Mouse (Mus musculus): Measurements from ENCODE around the gene Epb41l2.

The Epb41l2 gene

GRCm38 (mm10) chr10:25499323-25500071, 139.9 kb downstream of the Epb41l2 start:
- peak; percentile 22 for DNase-seq (ENCODE audit: low spot score)

GRCm38 (mm10) chr10:25503250-25503649, 143.7 kb downstream of the Epb41l2 start:
- no peak for DNase-seq (ENCODE audit: low spot score)

GRCm38 (mm10) chr10:25513821-25514220, 154.2 kb downstream of the Epb41l2 start:
- DNase-seq (ENCODE audit: low spot score): no peak

- no peak for DNase-seq (ENCODE audit: low spot score)
Measured at GRCm38 (mm10) chr10:25519954-25520353, 160.4 kb downstream of the Epb41l2 start.

DNA sequence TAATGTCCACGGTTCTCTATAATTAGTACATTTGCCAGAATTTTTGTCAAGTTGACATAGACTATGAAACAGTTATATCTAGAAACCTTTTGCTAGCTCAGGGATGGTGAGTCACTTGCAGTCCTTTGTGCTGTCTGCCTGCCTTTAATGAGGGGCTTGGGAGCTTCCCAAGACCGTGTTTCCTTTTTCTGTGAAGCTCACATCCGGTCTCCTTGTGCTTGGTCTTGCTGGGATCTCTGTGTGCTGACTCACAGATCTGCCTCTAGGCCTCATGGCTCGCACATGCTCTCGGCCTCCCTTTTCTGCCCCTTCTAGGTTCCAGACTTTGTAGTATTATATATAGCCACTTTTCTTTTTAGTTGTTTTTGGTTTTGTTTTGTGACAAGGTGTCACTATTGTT, 160.8 kb downstream of the Epb41l2 start:
- DNase-seq (ENCODE audit: low spot score): no peak

DNA sequence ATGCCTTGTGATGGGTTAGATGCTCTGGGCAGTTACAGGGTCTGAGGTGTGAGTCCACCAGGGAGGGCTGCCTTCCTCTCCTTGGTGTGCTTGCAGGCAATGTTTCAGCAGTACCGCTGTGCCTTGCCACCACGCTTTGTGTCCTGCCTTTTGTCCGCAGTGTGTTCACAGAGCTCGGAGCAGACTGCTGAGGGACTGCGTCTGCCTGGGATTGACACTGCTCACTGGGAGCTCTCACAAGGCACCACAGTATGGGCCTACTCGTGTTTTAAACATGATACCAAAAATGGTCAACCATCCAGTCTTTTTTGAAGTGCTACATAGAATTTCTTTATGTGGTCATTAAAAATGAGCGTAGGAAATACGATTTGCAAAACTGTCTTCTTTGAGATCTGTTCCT, 164.1 kb downstream of the Epb41l2 start:
- DNase-seq (ENCODE audit: low spot score): no peak

- DNase-seq (ENCODE audit: low spot score): no peak
Measured at GRCm38 (mm10) chr10:25526156-25526555, 166.6 kb downstream of the Epb41l2 start.

- no peak for DNase-seq (ENCODE audit: low spot score)
Measured at GRCm38 (mm10) chr10:25526622-25527021, 167.0 kb downstream of the Epb41l2 start.

DNA sequence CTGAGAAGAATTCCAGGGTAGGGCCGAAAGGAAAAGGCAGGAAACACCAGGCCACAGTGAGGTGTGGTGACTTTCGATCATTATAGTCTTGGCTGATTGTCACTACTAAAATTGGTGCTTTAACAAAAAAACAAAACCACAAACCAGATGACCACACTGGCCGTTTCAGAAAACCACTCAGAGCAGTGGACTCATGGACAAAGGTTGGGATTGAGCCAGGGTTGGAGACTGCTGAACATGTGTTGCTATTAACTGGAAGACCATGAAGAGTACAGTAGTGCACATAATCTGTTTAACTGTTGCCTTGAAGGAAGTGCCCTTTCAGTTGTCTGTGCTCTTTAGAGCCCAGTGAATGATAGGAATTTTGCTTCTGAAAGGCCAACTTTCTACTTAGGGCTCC, 167.5 kb downstream of the Epb41l2 start:
- no peak for DNase-seq (ENCODE audit: low spot score)

DNA sequence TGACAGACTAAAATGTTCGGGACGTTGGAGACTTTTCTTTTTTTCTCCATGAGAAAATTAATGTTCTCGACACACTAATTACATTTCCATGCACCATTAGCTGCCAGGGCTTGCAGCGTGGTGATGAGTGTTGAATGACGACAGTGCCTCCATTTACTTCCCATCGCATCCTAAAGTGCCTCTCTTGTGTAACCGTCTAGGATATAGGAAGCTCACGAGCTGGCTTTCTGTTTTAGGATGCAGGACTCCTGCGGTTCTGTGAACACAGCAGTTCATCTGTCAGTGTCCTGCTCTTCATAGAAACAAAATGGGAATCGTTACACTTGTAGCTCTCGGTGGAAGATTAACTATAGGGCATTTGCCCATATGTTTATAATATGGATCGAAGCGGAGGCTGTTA, 171.7 kb downstream of the Epb41l2 start:
- DNase-seq (ENCODE audit: low spot score): no peak

GRCm38 (mm10) chr10:25533105-25533504, 173.5 kb downstream of the Epb41l2 start:
- DNase-seq (ENCODE audit: low spot score): no peak

DNA sequence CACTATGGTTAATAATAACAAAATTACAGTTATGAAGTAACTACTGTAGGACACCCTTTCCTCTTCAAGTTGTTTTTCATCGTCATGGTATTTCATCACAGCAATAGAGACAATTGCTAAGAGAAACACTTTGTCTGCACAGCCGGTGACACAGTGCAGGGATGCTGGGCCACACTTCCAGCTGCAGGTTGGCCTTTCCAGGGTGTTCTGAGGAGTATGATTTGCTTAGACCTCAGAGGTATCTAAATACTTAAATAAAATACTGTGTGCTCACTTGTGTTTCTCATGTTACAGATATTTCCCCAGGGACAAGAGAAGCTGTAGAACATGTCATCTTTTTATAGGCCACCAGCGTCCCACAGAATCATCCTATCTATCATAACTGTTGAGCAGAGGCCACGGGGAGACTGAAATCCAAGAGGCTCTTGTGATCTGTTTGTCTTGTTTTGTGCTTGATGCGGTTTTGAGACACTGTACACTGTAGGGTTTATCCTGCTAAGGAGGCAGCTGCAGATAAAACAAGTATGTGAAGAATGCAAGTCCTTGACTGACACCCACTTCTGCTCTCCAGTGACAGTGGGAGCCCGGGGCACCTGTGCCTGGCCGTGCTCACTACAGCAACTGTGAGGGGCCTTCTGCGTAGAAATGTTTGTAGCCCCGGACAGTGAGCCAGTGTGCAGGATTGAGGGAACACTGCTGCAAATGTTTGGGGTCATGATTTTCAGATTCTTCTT, 174.1 kb downstream of the Epb41l2 start:
- DNase-seq (ENCODE audit: low spot score): no peak

DNA sequence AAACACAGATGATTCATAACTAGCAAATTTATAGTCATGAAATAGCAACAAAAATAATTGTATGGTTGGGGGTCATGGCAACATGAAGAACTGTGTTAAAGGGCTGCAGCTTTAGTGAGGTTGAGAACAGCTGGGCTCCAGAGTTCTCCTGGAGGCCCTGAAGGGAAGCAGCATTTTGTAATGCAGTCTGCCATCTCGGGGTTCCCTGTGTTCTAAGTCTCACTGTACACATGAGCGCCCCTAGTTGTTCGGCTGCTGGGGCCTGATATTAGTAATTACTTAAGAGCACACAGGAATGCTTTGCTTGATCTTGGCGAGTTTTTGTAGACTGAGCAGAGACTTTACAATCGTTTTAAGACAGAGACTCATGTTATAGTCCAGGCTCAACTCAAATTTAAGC, 174.9 kb downstream of the Epb41l2 start:
- no peak for DNase-seq (ENCODE audit: low spot score)

- no peak for DNase-seq (ENCODE audit: low spot score)
Measured at GRCm38 (mm10) chr10:25535891-25536331, 176.3 kb downstream of the Epb41l2 start, which contains the start of gene Smlr1. Gene Smlr1 (minus strand): TSS chr10:25536267.

DNA sequence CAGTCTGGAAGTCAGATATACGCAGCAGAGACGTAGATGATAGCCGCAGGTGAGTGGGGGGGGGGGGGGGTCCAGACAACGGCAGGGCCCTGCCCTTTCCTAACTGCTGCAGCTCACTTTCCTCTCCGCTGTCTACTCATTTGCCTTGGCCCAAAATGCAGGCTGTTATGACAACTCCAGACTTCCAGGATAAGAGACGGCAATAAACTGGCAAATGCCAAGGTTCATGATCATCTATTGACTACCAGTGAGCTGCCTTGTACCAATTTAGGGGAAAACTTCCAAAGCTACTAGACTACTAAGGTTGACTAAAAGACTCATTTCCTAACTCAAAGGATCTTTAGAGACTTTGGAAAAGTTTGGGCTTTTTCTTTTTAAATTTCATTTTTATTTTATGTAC, 177.0 kb downstream of the Epb41l2 start:
- no peak for DNase-seq (ENCODE audit: low spot score)

DNA sequence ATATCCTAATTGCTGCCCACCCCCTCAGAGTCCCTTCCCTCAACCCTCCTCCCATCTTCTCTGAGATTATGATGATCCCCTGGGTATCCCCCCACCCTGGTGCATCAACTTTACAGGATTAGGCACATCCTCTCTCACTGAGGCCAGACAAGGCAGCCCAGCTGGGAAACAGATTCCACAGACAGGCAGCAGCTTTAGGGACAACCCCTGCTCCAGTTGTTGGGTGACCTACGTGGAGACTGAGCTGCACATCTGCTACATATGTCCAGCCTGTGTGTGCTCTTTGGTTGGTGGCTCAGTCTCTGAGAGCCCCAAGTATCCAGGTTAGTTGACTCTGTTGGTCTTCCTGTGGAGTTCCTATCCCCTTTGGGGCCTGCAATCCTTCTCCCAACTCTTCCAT, 179.1 kb downstream of the Epb41l2 start:
- DNase-seq (ENCODE audit: low spot score): no peak

DNA sequence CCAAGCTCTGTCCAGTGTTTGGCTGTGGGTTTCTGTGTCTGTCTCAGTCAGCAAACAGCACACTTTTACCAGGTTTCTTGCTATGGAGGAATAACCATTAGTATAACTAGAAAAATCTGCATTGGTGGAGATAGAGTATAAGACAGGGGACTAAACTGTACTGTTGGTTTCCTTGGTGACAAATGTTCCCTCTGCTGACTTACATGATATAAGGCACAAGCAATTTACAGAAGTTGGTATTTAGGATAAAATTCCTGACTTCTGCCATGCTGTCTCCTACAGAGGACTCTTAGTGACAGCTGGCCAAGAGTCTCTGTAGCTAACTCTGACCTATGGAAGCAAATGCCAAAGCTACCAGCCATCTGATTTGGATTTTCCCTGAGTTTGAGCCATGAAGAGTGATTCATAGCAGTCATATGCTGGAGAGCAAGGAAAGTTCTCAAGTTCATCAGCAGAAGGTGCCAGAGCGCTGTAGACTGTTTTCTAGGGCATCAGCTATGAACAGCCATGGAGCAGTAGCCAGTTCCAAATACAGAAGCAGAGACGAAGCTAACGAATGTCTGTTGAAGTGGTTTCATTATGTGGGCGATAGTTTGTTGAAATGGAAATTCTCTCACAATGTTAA, 179.7 kb downstream of the Epb41l2 start:
- no peak for DNase-seq (ENCODE audit: low spot score)

- DNase-seq (ENCODE audit: low spot score): no peak
Measured at GRCm38 (mm10) chr10:25539771-25540168, 180.2 kb downstream of the Epb41l2 start.

- no peak for DNase-seq (ENCODE audit: low spot score)
Measured at GRCm38 (mm10) chr10:25541097-25541496, 181.5 kb downstream of the Epb41l2 start.

- no peak for DNase-seq (ENCODE audit: low spot score)
Measured at GRCm38 (mm10) chr10:25552936-25553335, 193.3 kb downstream of the Epb41l2 start.

GRCm38 (mm10) chr10:25571319-25572240, 212.0 kb downstream of the Epb41l2 start:
- DNase-seq (ENCODE audit: low spot score): no peak

Data from embryo, embryonic 10 days (tissue).